Mouse (Mus musculus) right cerebral cortex, postnatal 14 days (tissue): ENCODE data around the gene Kmt2b.
A peak's percentile ranks its signal among the peaks of the same experiment; 100 is the strongest.

Experiments
- DNase-seq: peaks from one replicate; pipeline ENCODE4 v3.0.0; 2022

Gene Kmt2b

GRCm38 (mm10) chr7:30588676-30589434, at the start of gene Kmt2b:
TSS of gene Kmt2b (minus strand) at chr7:30588726.
- DNase-seq = peak; percentile 96

DNA sequence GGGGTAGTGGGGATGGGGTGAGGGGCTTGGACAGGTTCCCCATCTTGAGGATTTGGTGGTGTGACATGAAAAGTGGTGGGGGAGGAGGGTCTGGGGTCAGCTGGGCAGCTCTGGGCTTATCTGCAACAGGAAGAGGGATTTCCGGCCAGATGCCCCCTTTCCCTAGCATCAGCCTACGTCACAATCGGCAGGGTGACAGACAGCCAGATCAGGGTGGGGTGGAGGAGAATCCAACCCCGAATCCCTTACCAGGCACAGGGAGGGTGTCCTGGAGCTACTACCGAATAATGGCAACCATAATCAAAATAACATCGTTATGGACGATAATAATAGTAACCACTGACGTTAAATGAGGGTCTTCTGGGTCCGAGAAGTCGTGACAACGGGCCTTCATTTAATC, 47.9 kb upstream of the Kmt2b start:
- DNase-seq = no peak

DNA sequence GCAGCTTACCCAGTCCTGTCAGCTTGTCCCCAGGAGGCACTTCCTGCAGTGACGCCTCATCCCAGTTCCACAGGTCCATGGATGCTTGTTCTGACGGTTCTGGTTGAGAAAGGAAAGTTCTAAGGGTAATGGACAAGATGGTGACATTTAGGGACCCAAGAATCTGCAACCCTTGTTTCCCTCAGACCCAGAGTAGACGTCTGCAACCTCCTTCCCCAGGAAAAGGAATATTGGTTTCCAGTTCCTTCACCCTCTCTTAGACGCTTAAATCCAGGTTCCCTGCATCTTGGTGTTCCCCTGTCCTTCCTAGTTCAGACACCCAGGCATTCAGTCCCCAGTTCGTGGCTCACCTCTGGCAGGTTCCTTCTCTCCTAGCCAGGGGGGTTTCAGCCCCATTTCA, 47.2 kb upstream of the Kmt2b start, which contains the start of gene Etv2:
Etv2 (minus strand) TSS at position 101 of the 400 bp plus-strand sequence.
- no peak for DNase-seq

GRCm38 (mm10) chr7:30634621-30635020, 46.1 kb upstream of the Kmt2b start:
- DNase-seq = peak; percentile 36

GRCm38 (mm10) chr7:30633762-30634412, 45.4 kb upstream of the Kmt2b start:
- no peak for DNase-seq

- DNase-seq = no peak
Observed at GRCm38 (mm10) chr7:30629013-30629412, 40.5 kb upstream of the Kmt2b start.

DNA sequence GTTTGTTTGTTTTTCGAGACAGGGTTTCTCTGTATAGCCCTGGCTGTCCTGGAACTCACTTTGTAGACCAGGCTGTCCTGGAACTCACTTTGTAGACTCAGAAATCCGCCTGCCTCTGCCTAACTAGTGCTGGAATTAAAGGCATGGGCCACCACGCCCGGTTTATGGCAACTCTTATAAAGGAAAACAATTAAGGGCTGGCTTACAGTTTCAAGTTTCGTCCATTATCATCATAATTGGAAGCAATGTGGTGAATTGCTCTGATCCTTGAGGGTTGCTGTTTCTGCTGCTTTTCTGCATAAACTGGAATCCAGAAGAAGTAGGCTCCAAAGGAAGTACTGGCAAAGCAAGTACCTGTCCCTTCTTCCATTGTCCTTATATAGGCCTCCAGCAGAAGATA, 38.1 kb upstream of the Kmt2b start:
- DNase-seq = no peak

DNA sequence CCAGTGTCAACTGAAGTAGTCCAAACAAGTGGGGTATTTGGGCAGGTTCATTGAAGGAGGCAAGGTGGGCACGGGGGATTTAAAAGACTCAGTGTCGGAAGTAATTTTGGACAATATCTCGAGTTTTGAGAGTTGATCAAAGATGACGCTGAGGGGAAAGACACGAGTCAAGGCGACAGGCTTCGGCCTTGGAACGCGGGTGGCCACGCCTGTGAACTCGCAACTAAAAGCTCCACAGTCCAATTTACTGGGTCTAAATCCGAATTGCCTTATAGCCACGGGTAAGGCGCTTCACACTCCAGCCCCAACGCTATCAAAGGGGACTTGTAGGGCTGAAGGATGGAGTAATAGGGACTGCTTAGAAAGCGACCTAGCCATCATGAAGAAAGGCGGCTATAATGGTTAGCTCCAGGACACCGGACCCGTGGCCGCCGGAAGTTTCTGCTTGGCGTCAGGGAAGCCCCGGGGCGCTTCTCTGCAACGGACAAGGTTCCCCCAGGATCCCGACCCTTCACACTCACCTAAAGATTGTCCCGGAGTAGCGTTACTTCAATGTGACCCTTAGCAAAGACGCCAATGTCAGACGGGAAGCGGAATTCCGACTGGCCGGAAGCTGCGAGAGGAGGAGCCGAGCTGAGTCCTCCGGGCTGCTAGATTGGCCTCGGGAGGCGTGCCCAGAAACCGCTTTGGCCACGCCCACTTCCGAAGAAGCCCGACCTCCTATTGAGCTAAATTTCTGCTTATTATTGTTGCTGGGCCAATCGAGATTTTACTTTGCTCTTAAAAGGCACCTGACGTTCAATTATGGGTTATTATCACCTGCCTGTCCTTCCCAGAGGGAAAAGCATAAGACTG, 37.2 kb upstream of the Kmt2b start, which contains the start of gene Cox6b1:
Cox6b1 (minus strand) TSS at position 622 of the 855 bp plus-strand sequence.
- DNase-seq = peak; percentile 85

DNA sequence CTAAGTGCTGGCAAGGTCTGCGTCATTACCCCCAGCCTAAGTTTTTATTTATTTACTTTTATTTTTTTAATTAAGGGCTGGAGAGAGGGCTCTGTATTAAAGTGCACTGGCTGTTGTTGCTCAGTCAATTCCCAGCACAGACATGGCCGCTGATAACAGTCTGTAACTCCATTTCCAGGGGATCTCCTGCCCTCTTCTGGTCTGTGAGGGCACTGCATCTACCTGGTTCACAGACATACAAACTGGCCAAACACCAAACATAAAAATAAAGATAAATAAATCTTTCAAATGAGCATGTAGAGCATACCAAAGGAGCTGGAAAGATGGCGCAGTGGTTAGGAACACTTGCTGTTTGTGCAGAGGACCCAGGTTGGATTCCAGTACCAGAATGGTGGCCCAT, 30.7 kb upstream of the Kmt2b start:
- peak; percentile 28 for DNase-seq

GRCm38 (mm10) chr7:30618658-30619057, 30.1 kb upstream of the Kmt2b start:
- no peak for DNase-seq

DNA sequence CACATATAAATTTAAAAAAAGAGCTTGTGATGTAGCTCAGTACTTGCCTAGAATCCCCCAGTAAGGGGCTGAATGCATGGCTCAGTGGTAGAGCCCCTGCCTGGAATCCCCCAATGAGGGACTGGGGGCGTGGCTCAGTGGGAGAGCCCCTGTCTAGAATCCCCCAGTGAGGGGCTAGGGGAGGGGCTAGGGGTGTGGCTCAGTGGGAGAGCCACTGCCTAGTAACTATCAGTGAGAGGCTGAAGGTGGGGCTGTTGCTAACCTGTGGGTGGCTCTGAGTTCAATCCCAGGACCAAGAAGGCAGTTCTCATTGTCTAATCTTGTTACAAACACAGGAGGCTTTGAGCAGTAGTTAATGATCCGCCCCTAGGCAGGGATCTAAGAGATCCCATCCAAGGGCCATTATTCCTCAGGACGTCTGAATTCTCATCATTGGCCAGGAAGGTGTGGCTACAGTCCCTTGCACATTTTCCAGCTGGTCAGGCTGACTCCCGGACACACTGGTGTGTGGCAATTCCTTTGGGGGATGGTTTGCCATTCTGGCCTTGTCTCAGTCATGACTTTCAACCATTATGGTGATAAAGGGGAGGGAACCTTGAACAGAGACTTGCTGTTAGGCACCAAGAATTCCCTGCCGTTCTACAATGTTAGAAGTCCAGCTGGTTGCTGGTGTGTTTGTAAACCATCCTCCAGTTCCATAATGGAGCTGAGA, 26.7 kb upstream of the Kmt2b start:
- no peak for DNase-seq

- no peak for DNase-seq
Observed at GRCm38 (mm10) chr7:30614454-30614853, 25.9 kb upstream of the Kmt2b start.

GRCm38 (mm10) chr7:30613529-30614112, 25.1 kb upstream of the Kmt2b start:
- DNase-seq = peak; percentile 53

GRCm38 (mm10) chr7:30612654-30613402, 24.3 kb upstream of the Kmt2b start, which contains the start of gene Upk1a:
TSS of gene Upk1a (minus strand) at chr7:30612847.
- DNase-seq = no peak

GRCm38 (mm10) chr7:30610043-30610442, 21.5 kb upstream of the Kmt2b start:
- no peak for DNase-seq

- DNase-seq = no peak
Observed at GRCm38 (mm10) chr7:30608476-30608875, 19.9 kb upstream of the Kmt2b start.

GRCm38 (mm10) chr7:30607706-30608309, 19.3 kb upstream of the Kmt2b start:
- no peak for DNase-seq

GRCm38 (mm10) chr7:30604944-30605343, 16.4 kb upstream of the Kmt2b start:
- no peak for DNase-seq

- DNase-seq = no peak
Observed at GRCm38 (mm10) chr7:30604424-30604823, 15.9 kb upstream of the Kmt2b start.

DNA sequence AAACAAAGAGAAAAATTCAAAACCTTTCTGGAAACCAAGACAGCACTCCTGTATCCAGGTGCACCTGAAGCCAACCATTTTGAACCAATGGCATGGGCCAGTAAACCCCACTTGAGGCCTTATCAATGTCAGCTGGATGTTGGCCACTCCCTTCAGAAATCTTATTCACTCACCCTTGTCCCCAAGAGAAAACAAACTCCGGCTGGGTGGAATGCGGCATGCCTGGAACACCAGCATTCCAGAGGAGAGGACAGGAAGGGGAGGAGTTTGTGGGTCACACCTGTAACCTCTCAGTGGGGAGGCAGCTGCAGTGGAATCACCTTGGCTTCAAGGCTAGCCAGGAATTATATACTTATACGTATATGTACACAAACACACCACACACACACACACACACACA, 14.1 kb upstream of the Kmt2b start:
- no peak for DNase-seq

- DNase-seq = no peak
Observed at GRCm38 (mm10) chr7:30600651-30601050, 12.1 kb upstream of the Kmt2b start.
